In the genomic region with DNA sequence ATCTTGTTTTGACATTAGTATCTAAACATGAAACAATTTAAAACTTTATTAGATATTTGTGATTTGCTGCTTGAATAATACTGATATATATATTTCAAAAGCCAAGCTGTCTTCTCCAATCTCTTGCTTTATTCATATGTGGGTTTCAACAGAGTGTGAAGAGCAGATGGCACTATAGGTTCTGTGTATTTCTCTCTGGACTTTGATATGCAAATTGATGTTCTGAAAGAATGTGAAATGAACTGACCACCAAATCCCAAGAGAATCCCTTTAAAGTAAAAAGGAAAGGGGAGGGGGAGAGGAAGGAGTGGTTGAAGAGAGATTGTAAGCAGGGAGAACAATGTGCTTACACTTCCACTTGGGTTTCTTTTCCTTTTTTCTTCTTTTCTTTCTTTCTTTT, we compare ENCODE assay signal across 19 mouse cellular contexts.
"Had no signal": no experiment of that assay in that cellular context is flagged by ENCODE, and none has a peak within 500 bp of the region (broad histone marks: within the 10 kb centered on the region; RNA-seq: fewer than 3 reads in every experiment).

No protein-coding gene starts in this region.

- H3K4me2 ChIP-seq: limb, embryonic 12.5 days; limb, embryonic 15.5 days; liver, embryonic 11.5 days; lung, embryonic 14.5 days; neural tube, embryonic 12.5 days; stomach, embryonic 15.5 days had no signal

- ATAC-seq: liver, postnatal 0 days; lung, postnatal 0 days had no signal

- H3K36me3 ChIP-seq: limb, embryonic 12.5 days; limb, embryonic 15.5 days; neural tube, embryonic 12.5 days; stomach, embryonic 15.5 days had no signal

- H3K27ac ChIP-seq: limb, embryonic 12.5 days; limb, embryonic 15.5 days; liver, embryonic 14.5 days; macrophage; neural tube, embryonic 12.5 days; stomach, embryonic 15.5 days had no signal

- H3K4me3 ChIP-seq: limb, embryonic 12.5 days; limb, embryonic 15.5 days; neural tube, embryonic 12.5 days; stomach, embryonic 15.5 days had no signal

- H3K4me1 ChIP-seq: limb, embryonic 12.5 days; limb, embryonic 15.5 days; neural tube, embryonic 12.5 days; stomach, embryonic 15.5 days had no signal

- H3K9me3 ChIP-seq: limb, embryonic 12.5 days; limb, embryonic 15.5 days; neural tube, embryonic 12.5 days; stomach, embryonic 15.5 days had no signal

- H3K27me3 ChIP-seq: limb, embryonic 12.5 days; limb, embryonic 15.5 days; neural tube, embryonic 12.5 days; stomach, embryonic 15.5 days had no signal

- H3K9ac ChIP-seq: limb, embryonic 12.5 days; limb, embryonic 15.5 days; liver, embryonic 14.5 days; liver, postnatal 0 days; lung, embryonic 14.5 days; neural tube, embryonic 12.5 days; stomach, embryonic 15.5 days had no signal

- DNase-seq: kidney, adult 18-20 months; kidney, adult 9 months; kidney, postnatal 14 days; kidney, postnatal 4 days; left cerebral cortex, postnatal 4 days; liver, postnatal 0 days; lung, embryonic 14.5 days; retina, postnatal 1 day; right cerebral cortex, postnatal 25 days; spleen, adult 18-20 months; thymus, postnatal 25 days had no signal
